Mouse (Mus musculus) stomach, postnatal 0 days (tissue): ENCODE data around the gene Ubd. TPM values are rescaled to one million over a fixed set of nuclear protein-coding genes. Genes with fewer than 3 reads are reported as not detected.
"Not testable (repeated sequence)": the region's sequence is repeated elsewhere in the genome, so short reads cannot be mapped to it uniquely, and the experiment has no call there.

Experiments used
- ATAC-seq: fragments of 200-750 bp; cut with Nextera tagmentation; 2 replicates; pipeline ENCODE4 v1.8.0; 2017; ENCODE audit not compliant: low FRiP score, low TSS enrichment
- DNase-seq: peaks from one replicate; pipeline ENCODE4 v3.0.0-alpha.2; 2016; ENCODE audit warnings: low spot score
- H3K27ac ChIP-seq: fragments of 300-500 bp; sonication (generic); replicated peaks from 2 replicates; pipeline ENCODE4 v1.5.1; 2014; ENCODE audit warnings: mild to moderate bottlenecking, control low read depth
- H3K27me3 ChIP-seq: fragments of 300-500 bp; sonication (generic); 2 replicates; pipeline ENCODE4 v1.6.1; 2014; ENCODE audit warnings: low read length; ENCODE audit not compliant: control insufficient read depth, insufficient read depth
- H3K36me3 ChIP-seq: fragments of 300-500 bp; sonication (generic); 2 replicates; pipeline ENCODE4 v1.6.1; 2014; ENCODE audit warnings: low read length, mixed read lengths; ENCODE audit not compliant: control insufficient read depth, insufficient read depth
- H3K4me1 ChIP-seq: fragments of 300-500 bp; sonication (generic); replicated peaks from 2 replicates; pipeline ENCODE4 v1.6.1; 2014; ENCODE audit warnings: antibody characterized with exemption; ENCODE audit not compliant: control insufficient read depth, insufficient read depth
- H3K4me2 ChIP-seq: fragments of 300-500 bp; sonication (generic); replicated peaks from 2 replicates; pipeline ENCODE4 v1.6.1; 2014; ENCODE audit warnings: low read depth, mild to moderate bottlenecking, control low read depth, moderate library complexity
- H3K4me3 ChIP-seq: fragments of 300-500 bp; sonication (generic); 2 replicates; pipeline ENCODE4 v1.5.1; 2014; ENCODE audit warnings: low read depth, low read length, control low read depth
- H3K9ac ChIP-seq: fragments of 300-500 bp; sonication (generic); 2 replicates; pipeline ENCODE4 v1.6.1; 2014; ENCODE audit warnings: mild to moderate bottlenecking, low read length, control low read depth, mixed read lengths
- H3K9me3 ChIP-seq: fragments of 300-500 bp; sonication (generic); 2 replicates; pipeline ENCODE4 v1.6.1; 2016; ENCODE audit warnings: low read length; ENCODE audit not compliant: control insufficient read depth
- CTCF ChIP-seq: IDR thresholded peaks from 2 replicates; pipeline ENCODE4 v1.5.1; 2016; ENCODE audit warnings: antibody characterized with exemption, low read depth, mild to moderate bottlenecking, moderate library complexity
- EP300 ChIP-seq: optimal IDR thresholded peaks from 2 replicates; pipeline ENCODE3; 2016; ENCODE audit warnings: antibody characterized with exemption
- WGBS: fragments of 180-500 bp; shearing (Covaris S2); extraction: QIAGEN DNeasy Blood & Tissue Kit; methylation state at CpG from one replicate; pipeline ENCODE4 v1.1.7; 2014; 5-methylcytosine and 5-hydroxymethylcytosine counted together
- polyA plus RNA-seq: library from polyadenylated mRNA; unstranded; fragments of >200 nt; fragmentation: Nextera tagmentation; extraction: Ambion mirVana; gene quantifications from 2 replicates; pipeline ENCODE4 v1.2.1, GENCODE M21; 2015

The Ubd gene
- polyA plus RNA-seq, 1 experiment from 2014 or later, result 0.27 TPM

- no peaks in the 10 kb centered on the region; the same call in 1 of the 2 replicates for H3K27me3 ChIP-seq
- H3K4me2 ChIP-seq, result no peak within 1 kb of the TSS
- no peak within 1 kb of the TSS for H3K4me3 ChIP-seq
- no peak within 1 kb of the TSS for H3K27ac ChIP-seq
- no peaks in the 10 kb centered on the region for H3K4me1 ChIP-seq
- ATAC-seq (no peak), DNase-seq (no peak)
- WGBS, result 76% methylated on average over 3 of the region's 3 CpGs
- no peaks in the 10 kb centered on the region for H3K36me3 ChIP-seq
- no peak within 1 kb of the TSS for H3K9ac ChIP-seq
- H3K9me3 ChIP-seq, result no peaks in the 10 kb centered on the region
- no peak for TF ChIP-seq EP300
- TF ChIP-seq CTCF, result no peak
These were observed 19.3 kb downstream of the Ubd start, which contains the start of gene Olfr95 for GRCm38 (mm10) chr17:37213018-37213417. Gene Olfr95, minus strand, starts transcription at chr17:37213118.

- Histone ChIP-seq H3K4me3 (no peak overlapping the region), H3K4me2 (no peak overlapping the region), H3K9me3 (no peaks in the 10 kb centered on the region), H3K9ac (no peak overlapping the region), H3K27me3 (no peaks in the 10 kb centered on the region), H3K4me1 (no peaks in the 10 kb centered on the region), H3K36me3 (no peaks in the 10 kb centered on the region), H3K27ac (no peak overlapping the region)
- DNase-seq (no peak), ATAC-seq (no peak)
- no peak for TF ChIP-seq EP300
- no peak for TF ChIP-seq CTCF
- WGBS, result 61% methylated on average over 3 of the region's 3 CpGs
These were observed 24.8 kb downstream of the Ubd start for GRCm38 (mm10) chr17:37218486-37218885.

GRCm38 (mm10) chr17:37219846-37220245 is 26.2 kb downstream of the Ubd start, which contains the start of gene Olfr96:
Gene Olfr96, plus strand, starts transcription at chr17:37220146.
- 51% methylated on average over 4 of the region's 4 CpGs for whole genome bisulfite sequencing

GRCm38 (mm10) chr17:37221879-37222278 is 28.2 kb downstream of the Ubd start:
- TF ChIP-seq EP300, result no peak
- TF ChIP-seq CTCF, result peak; percentile 64
- no peaks in the 10 kb centered on the region for H3K4me1 ChIP-seq
- no peaks in the 10 kb centered on the region for H3K27me3 ChIP-seq
- DNase-seq (no peak), ATAC-seq (no peak)
- no peaks in the 10 kb centered on the region for H3K9me3 ChIP-seq
- H3K27ac ChIP-seq, result no peak overlapping the region
- no peak overlapping the region for H3K4me3 ChIP-seq
- no peak overlapping the region for H3K4me2 ChIP-seq
- no peaks in the 10 kb centered on the region for H3K36me3 ChIP-seq
- H3K9ac ChIP-seq, result no peak overlapping the region
- 23% methylated on average over 1 of the region's 1 CpGs for WGBS

More at GRCm38 (mm10) chr17:37219846-37220245, 26.2 kb downstream of the Ubd start, which contains the start of gene Olfr96:
- Histone ChIP-seq H3K9ac (no peak within 1 kb of the TSS), H3K9me3 (no peaks in the 10 kb centered on the region), H3K27ac (no peak within 1 kb of the TSS), H3K4me1 (no peaks in the 10 kb centered on the region), H3K4me3 (no peak within 1 kb of the TSS), H3K36me3 (no peaks in the 10 kb centered on the region), H3K27me3 (no peaks in the 10 kb centered on the region), H3K4me2 (no peak within 1 kb of the TSS)
- TF ChIP-seq EP300 (no peak), CTCF (no peak)
- ATAC-seq (no peak), DNase-seq (no peak)

GRCm38 (mm10) chr17:37237230-37237629 is 43.5 kb downstream of the Ubd start, which contains the start of gene Olfr97:
Gene Olfr97, minus strand, starts transcription at chr17:37237330.
- not testable (repeated sequence) for H3K4me3 ChIP-seq, DNase-seq, H3K27ac ChIP-seq, ATAC-seq, H3K9ac ChIP-seq, H3K27me3 ChIP-seq, H3K9me3 ChIP-seq, H3K36me3 ChIP-seq, H3K4me2 ChIP-seq, H3K4me1 ChIP-seq
- 86% methylated on average over 2 of the region's 2 CpGs for WGBS

- H3K27ac ChIP-seq, result no peak overlapping the region
- no peak for TF ChIP-seq CTCF
- TF ChIP-seq EP300, result no peak
- H3K4me2 ChIP-seq, result no peak overlapping the region
- DNase-seq, result peak; percentile 15
- WGBS, result 8% methylated on average over 3 of the region's 3 CpGs
- H3K4me1 ChIP-seq, result no peaks in the 10 kb centered on the region
- ATAC-seq, result peak; percentile 69; the same call in 1 of the 2 replicates
- no peaks in the 10 kb centered on the region for H3K36me3 ChIP-seq
- H3K9ac ChIP-seq, result no peak overlapping the region
- no peaks in the 10 kb centered on the region for H3K27me3 ChIP-seq
- H3K4me3 ChIP-seq, result no peak overlapping the region
- no peaks in the 10 kb centered on the region for H3K9me3 ChIP-seq
These were observed 48.5 kb downstream of the Ubd start for GRCm38 (mm10) chr17:37242198-37242597.

Other genes with a start within 250 kb of the Ubd start
- gene Ppp1r11, start 242.2 kb upstream of the Ubd start, polyA plus RNA-seq, result 77.9 and 79.7 TPM in 2 replicates
- gene Znrd1, start 235.3 kb upstream of the Ubd start, polyA plus RNA-seq, result 49.4 and 58.6 TPM in 2 replicates
- gene Znrd1as, start 235.3 kb upstream of the Ubd start, polyA plus RNA-seq, result 4.5 and 5.2 TPM in 2 replicates
- gene 2410137M14Rik, start 212.7 kb upstream of the Ubd start, polyA plus RNA-seq, result not detected in 2 replicates
- 0.05 and 0.08 TPM in 2 replicates for gene H2-M5, start 204.4 kb upstream of the Ubd start, polyA plus RNA-seq
- 9.9 and 10.0 TPM in 2 replicates for gene Zfp57, start 192.7 kb upstream of the Ubd start, polyA plus RNA-seq
- 0.08 TPM in 1 of 2 replicates, not detected in the other for gene Mog, start 170.5 kb upstream of the Ubd start, polyA plus RNA-seq
- gene Gabbr1, start 147.9 kb upstream of the Ubd start, polyA plus RNA-seq, result 3.8 and 4.3 TPM in 2 replicates
- not detected in 2 replicates for gene Olfr90, start 105.4 kb upstream of the Ubd start, polyA plus RNA-seq
- not detected in 2 replicates for gene Olfr91, start 95.6 kb upstream of the Ubd start, polyA plus RNA-seq
- gene Olfr92, start 73.8 kb upstream of the Ubd start, polyA plus RNA-seq, result not detected in 2 replicates
- not detected in 2 replicates for gene Olfr93, start 32.4 kb upstream of the Ubd start, polyA plus RNA-seq
- gene Olfr94, start 7.1 kb downstream of the Ubd start, polyA plus RNA-seq, result 0.16 and 0.19 TPM in 2 replicates
- gene Olfr95, start 19.2 kb downstream of the Ubd start, polyA plus RNA-seq, result not detected in 2 replicates
- gene Olfr96, start 26.3 kb downstream of the Ubd start, polyA plus RNA-seq, result not detected in 2 replicates
- not detected in 2 replicates for gene Olfr97, start 43.4 kb downstream of the Ubd start, polyA plus RNA-seq
- gene Olfr98, start 69.9 kb downstream of the Ubd start, polyA plus RNA-seq, result not detected in 2 replicates
- gene H2-M3, start 76.3 kb downstream of the Ubd start, polyA plus RNA-seq, result 4.2 and 4.3 TPM in 2 replicates
- not detected in 2 replicates for gene Olfr99, start 89.6 kb downstream of the Ubd start, polyA plus RNA-seq
- not detected in 2 replicates for gene Olfr101, start 110.4 kb downstream of the Ubd start, polyA plus RNA-seq
- not detected in 2 replicates for gene Olfr102, start 123.2 kb downstream of the Ubd start, polyA plus RNA-seq
- not detected in 2 replicates for gene Olfr103, start 145.8 kb downstream of the Ubd start, polyA plus RNA-seq
- not detected in 2 replicates for gene Olfr104-ps, start 165.7 kb downstream of the Ubd start, polyA plus RNA-seq
- gene Olfr105-ps, start 185.1 kb downstream of the Ubd start, polyA plus RNA-seq, result not detected in 2 replicates
- gene Olfr106-ps, start 196.5 kb downstream of the Ubd start, polyA plus RNA-seq, result not detected in 2 replicates
- not detected in 2 replicates for gene Olfr107, start 205.3 kb downstream of the Ubd start, polyA plus RNA-seq